Mouse (Mus musculus) forebrain, embryonic 11.5 days (tissue): ENCODE measurements around the gene Coa3. TPM values are rescaled to one million over a fixed set of nuclear protein-coding genes. Genes with fewer than 3 reads are reported as not detected.

ENCODE experiments used
- ATAC-seq: fragments of 200-750 bp; cut with Nextera tagmentation; replicated peaks from 2 replicates; pipeline ENCODE4 v1.8.0; 2017; ENCODE audit warnings: moderate TSS enrichment; ENCODE audit not compliant: low FRiP score
- DNase-seq: peaks from one replicate; pipeline ENCODE4 v3.0.0-alpha.2; 2017; ENCODE audit warnings: low spot score
- H3K27ac ChIP-seq: fragments of 300-500 bp; sonication (generic); 2 replicates; pipeline ENCODE4 v1.5.1; 2014; ENCODE audit warnings: low read depth, low read length
- H3K27me3 ChIP-seq: fragments of 300-500 bp; sonication (generic); 2 replicates; pipeline ENCODE4 v1.6.1; 2014; ENCODE audit warnings: mild to moderate bottlenecking, low read length, mixed read lengths; ENCODE audit not compliant: control insufficient read depth, insufficient read depth
- H3K36me3 ChIP-seq: fragments of 300-500 bp; sonication (generic); 2 replicates; pipeline ENCODE4 v1.6.1; 2014; ENCODE audit warnings: mild to moderate bottlenecking, low read length, moderate library complexity, mixed read lengths; ENCODE audit not compliant: control insufficient read depth, insufficient read depth
- H3K4me1 ChIP-seq: fragments of 300-500 bp; sonication (generic); replicated peaks from 2 replicates; pipeline ENCODE4 v1.6.1; 2014; ENCODE audit warnings: low read length, mixed read lengths; ENCODE audit not compliant: control insufficient read depth, insufficient read depth
- H3K4me2 ChIP-seq: fragments of 300-500 bp; sonication (generic); 2 replicates; pipeline ENCODE4 v1.6.1; 2014; ENCODE audit warnings: low read depth, mild to moderate bottlenecking, low read length, moderate library complexity, mixed read lengths; ENCODE audit not compliant: severe bottlenecking
- H3K4me3 ChIP-seq: fragments of 300-500 bp; sonication (generic); 2 replicates; pipeline ENCODE4 v1.5.1; 2014; ENCODE audit warnings: low read depth, low read length
- H3K9ac ChIP-seq: fragments of 300-500 bp; sonication (generic); 2 replicates; pipeline ENCODE4 v1.6.1; 2014; ENCODE audit warnings: low read length
- H3K9me3 ChIP-seq: fragments of 300-500 bp; sonication (generic); 2 replicates; pipeline ENCODE4 v1.6.1; 2016; ENCODE audit warnings: low read length, mixed read lengths; ENCODE audit not compliant: control insufficient read depth
- WGBS: fragments of 180-500 bp; shearing (Covaris S2); extraction: QIAGEN DNeasy Blood & Tissue Kit; methylation state at CpG from one replicate; pipeline ENCODE4 v1.1.7; 2014; 5-methylcytosine and 5-hydroxymethylcytosine counted together
- polyA plus RNA-seq: library from polyadenylated mRNA; unstranded; fragments of >200 nt; fragmentation: Nextera tagmentation; extraction: Ambion mirVana; gene quantifications from 2 replicates; pipeline ENCODE4 v1.2.1, GENCODE M21; 2014

Gene Coa3
- polyA plus RNA-seq, 1 experiment from 2014 or later = 181 TPM

- no peaks in the 10 kb centered on the region for H3K9me3 ChIP-seq
- H3K27me3 ChIP-seq = no peaks in the 10 kb centered on the region
- no peak overlapping the region for H3K4me3 ChIP-seq
- peaks cover 2% of the 10 kb centered on the region for H3K36me3 ChIP-seq
- ATAC-seq = no peak
- WGBS = 89% methylated on average over 8 of the region's 8 CpGs
- DNase-seq = no peak
- H3K9ac ChIP-seq = no peak overlapping the region
- no peak overlapping the region for H3K4me2 ChIP-seq
- no peaks in the 10 kb centered on the region for H3K4me1 ChIP-seq
- no peak overlapping the region for H3K27ac ChIP-seq
These were observed 16.3 kb upstream of the Coa3 start for GRCm38 (mm10) chr11:101295191-101295590.

- no peaks in the 10 kb centered on the region for H3K4me1 ChIP-seq
- no peak overlapping the region for H3K4me3 ChIP-seq
- H3K36me3 ChIP-seq = peaks cover 8% of the 10 kb centered on the region
- H3K27ac ChIP-seq = no peak overlapping the region
- DNase-seq (no peak), ATAC-seq (no peak)
- no peaks in the 10 kb centered on the region for H3K27me3 ChIP-seq
- H3K9ac ChIP-seq = no peak overlapping the region
- H3K4me2 ChIP-seq = no peak overlapping the region
- 93% methylated on average over 8 of the region's 8 CpGs for WGBS
- H3K9me3 ChIP-seq = no peaks in the 10 kb centered on the region
These were observed 12.3 kb upstream of the Coa3 start for GRCm38 (mm10) chr11:101291231-101291630.

GRCm38 (mm10) chr11:101287306-101287705 lies 8.4 kb upstream of the Coa3 start:
- H3K36me3 ChIP-seq = peaks cover 8% of the 10 kb centered on the region; the same call in 1 of the 2 replicates
- WGBS = 90% methylated on average over 9 of the region's 9 CpGs
- no peaks in the 10 kb centered on the region for H3K9me3 ChIP-seq
- 0 out of 2 replicates have a peak, but pooled peaks cover under 1% of the 10 kb centered on the region for H3K27me3 ChIP-seq
- H3K4me1 ChIP-seq = 0 out of 2 replicates have a peak, but pooled peaks cover 2% of the 10 kb centered on the region
- H3K4me3 ChIP-seq = no peak overlapping the region
- DNase-seq = no peak
- no peak overlapping the region for H3K27ac ChIP-seq
- ATAC-seq = no peak
- no peak overlapping the region for H3K9ac ChIP-seq
- H3K4me2 ChIP-seq = no peak overlapping the region

- Histone ChIP-seq H3K9me3 (no peaks in the 10 kb centered on the region), H3K4me1 (peaks cover 2% of the 10 kb centered on the region; the same call in 1 of the 2 replicates), H3K9ac (no peak overlapping the region), H3K27ac (no peak overlapping the region), H3K36me3 (peaks cover 3% of the 10 kb centered on the region; the same call in 1 of the 2 replicates), H3K4me2 (no peak overlapping the region), H3K27me3 (peaks cover 5% of the 10 kb centered on the region; the same call in 1 of the 2 replicates), H3K4me3 (no peak overlapping the region)
- no peak for DNase-seq
- WGBS = 75% methylated on average over 4 of the region's 4 CpGs
- ATAC-seq = no peak
These were observed 4.9 kb upstream of the Coa3 start for GRCm38 (mm10) chr11:101283805-101284204.

- Histone ChIP-seq H3K27ac (no peak overlapping the region), H3K36me3 (peaks cover 3% of the 10 kb centered on the region; the same call in 1 of the 2 replicates), H3K4me1 (peaks cover 3% of the 10 kb centered on the region), H3K27me3 (peaks cover 5% of the 10 kb centered on the region; the same call in 1 of the 2 replicates), H3K9ac (no peak overlapping the region), H3K4me3 (no peak overlapping the region), H3K4me2 (no peak overlapping the region), H3K9me3 (no peaks in the 10 kb centered on the region)
- WGBS = 14% methylated on average over 5 of the region's 5 CpGs
- DNase-seq (peak; percentile 55), ATAC-seq (no peak)
These were observed 4.0 kb upstream of the Coa3 start for GRCm38 (mm10) chr11:101282896-101283295.

GRCm38 (mm10) chr11:101280837-101281236 lies 1.9 kb upstream of the Coa3 start:
- Histone ChIP-seq H3K4me1 (peaks cover 11% of the 10 kb centered on the region), H3K9me3 (no peaks in the 10 kb centered on the region), H3K4me2 (no peak overlapping the region), H3K36me3 (no peaks in the 10 kb centered on the region; the same call in 1 of the 2 replicates), H3K27ac (no peak overlapping the region), H3K4me3 (no peak overlapping the region), H3K9ac (no peak overlapping the region), H3K27me3 (peaks cover 5% of the 10 kb centered on the region; the same call in 1 of the 2 replicates)
- 53% methylated on average over 7 of the region's 7 CpGs for WGBS
- DNase-seq (no peak), ATAC-seq (no peak)

GRCm38 (mm10) chr11:101279193-101279569 lies 267 bp upstream of the Coa3 start:
- Histone ChIP-seq H3K27ac (no peak overlapping the region), H3K4me3 (peak overlapping the region; percentile 86), H3K9me3 (no peaks in the 10 kb centered on the region), H3K27me3 (peaks cover 5% of the 10 kb centered on the region; the same call in 1 of the 2 replicates), H3K36me3 (no peaks in the 10 kb centered on the region; the same call in 1 of the 2 replicates), H3K4me1 (peaks cover 11% of the 10 kb centered on the region), H3K4me2 (peak overlapping the region; percentile 90; the same call in 1 of the 2 replicates), H3K9ac (peak overlapping the region; percentile 5; the same call in 1 of the 2 replicates)
- DNase-seq = no peak
- ATAC-seq = 0 out of 2 replicates have a peak, but pooled peaks have one; percentile 6
- 61% methylated on average over 14 of the region's 14 CpGs for WGBS

GRCm38 (mm10) chr11:101277381-101278222 lies 1.3 kb downstream of the Coa3 start:
- H3K4me2 ChIP-seq = peak overlapping the region; percentile 90
- no peak overlapping the region for H3K27ac ChIP-seq
- peaks cover 9% of the 10 kb centered on the region for H3K4me1 ChIP-seq
- H3K4me3 ChIP-seq = peak overlapping the region; percentile 86
- DNase-seq = no peak
- peaks cover 5% of the 10 kb centered on the region; the same call in 1 of the 2 replicates for H3K27me3 ChIP-seq
- WGBS = 79% methylated on average over 12 of the region's 12 CpGs
- peak overlapping the region; percentile 74; the same call in 1 of the 2 replicates for H3K9ac ChIP-seq
- ATAC-seq = no peak
- H3K36me3 ChIP-seq = no peaks in the 10 kb centered on the region; the same call in 1 of the 2 replicates
- no peaks in the 10 kb centered on the region for H3K9me3 ChIP-seq
